Mouse (Mus musculus) heart, embryonic 13.5 days (tissue): Measurements from ENCODE around the gene Adgrb3. TPM values are rescaled to one million over a fixed set of nuclear protein-coding genes. Genes with fewer than 3 reads are reported as not detected.

Experiments
- ATAC-seq: fragments of 200-750 bp; cut with Nextera tagmentation; 2 replicates; pipeline ENCODE4 v1.8.0; 2017; ENCODE audit warnings: moderate TSS enrichment; ENCODE audit not compliant: insufficient number of reproducible peaks, low FRiP score, low TSS enrichment; ENCODE audit errors: extremely low read depth
- H3K27ac ChIP-seq: fragments of 300-500 bp; sonication (generic); replicated peaks from 2 replicates; pipeline ENCODE4 v1.5.1; 2015; ENCODE audit warnings: moderate library complexity, mild to moderate bottlenecking, inconsistent platforms
- H3K27me3 ChIP-seq: fragments of 300-500 bp; sonication (generic); replicated peaks from 2 replicates; pipeline ENCODE4 v1.6.1; 2015; ENCODE audit warnings: mild to moderate bottlenecking, inconsistent platforms
- H3K36me3 ChIP-seq: fragments of 300-500 bp; sonication (generic); 2 replicates; pipeline ENCODE4 v1.6.1; 2015; ENCODE audit warnings: mild to moderate bottlenecking, inconsistent platforms
- H3K4me1 ChIP-seq: fragments of 300-500 bp; sonication (generic); 2 replicates; pipeline ENCODE4 v1.6.1; 2015; ENCODE audit warnings: inconsistent platforms
- H3K4me2 ChIP-seq: fragments of 300-500 bp; sonication (generic); 2 replicates; pipeline ENCODE4 v1.6.1; 2015; ENCODE audit warnings: inconsistent platforms, mild to moderate bottlenecking, moderate library complexity
- H3K4me3 ChIP-seq: fragments of 300-500 bp; sonication (generic); 2 replicates; pipeline ENCODE4 v1.5.1; 2015; ENCODE audit warnings: moderate library complexity, mild to moderate bottlenecking, inconsistent platforms
- H3K9ac ChIP-seq: fragments of 300-500 bp; sonication (generic); 2 replicates; pipeline ENCODE4 v1.6.1; 2015; ENCODE audit warnings: inconsistent platforms, mild to moderate bottlenecking, moderate library complexity
- H3K9me3 ChIP-seq: fragments of 300-500 bp; sonication (generic); 2 replicates; pipeline ENCODE4 v1.6.1; 2016; ENCODE audit warnings: inconsistent platforms
- WGBS: fragments of 180-500 bp; shearing (Covaris S2); methylation state at CpG from one replicate; pipeline ENCODE4 v1.1.7; 2015; ENCODE audit warnings: mixed read lengths; 5-methylcytosine and 5-hydroxymethylcytosine counted together
- polyA plus RNA-seq: library from polyadenylated mRNA; unstranded; fragments of >200 nt; fragmentation: Nextera tagmentation; extraction: Ambion mirVana; gene quantifications from 2 replicates; pipeline ENCODE4 v1.2.1, GENCODE M21; 2015

Gene Adgrb3
- polyA plus RNA-seq, 1 experiment from 2014 or later: 0.21 TPM

DNA sequence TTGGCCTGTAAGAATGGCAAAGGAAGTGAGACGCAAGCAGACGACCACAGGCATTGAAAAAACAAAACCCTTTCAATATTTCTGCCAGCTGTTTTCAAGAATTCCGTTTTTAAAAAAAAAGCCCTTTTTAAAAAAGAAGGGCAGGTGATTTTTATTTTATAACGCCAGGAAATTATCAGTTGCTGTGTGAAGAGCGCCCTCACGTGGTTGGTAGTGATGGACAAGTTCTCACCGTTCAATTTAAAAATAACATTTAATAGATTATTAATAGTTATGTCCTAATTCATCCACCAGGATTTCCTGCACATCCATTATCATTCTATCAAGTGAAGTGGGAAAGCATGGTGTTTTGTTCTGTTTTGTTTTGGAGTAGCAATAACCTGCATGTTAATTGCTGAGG is 2.7 kb downstream of the Adgrb3 start:
- H3K9ac ChIP-seq: no peak overlapping the region
- no peaks in the 10 kb centered on the region for H3K9me3 ChIP-seq
- peaks cover 49% of the 10 kb centered on the region for H3K27me3 ChIP-seq
- H3K4me2 ChIP-seq: no peak overlapping the region
- ATAC-seq: no peak
- H3K27ac ChIP-seq: no peak overlapping the region
- H3K36me3 ChIP-seq: no peaks in the 10 kb centered on the region
- WGBS: 16% methylated on average over 7 of the region's 7 CpGs
- H3K4me1 ChIP-seq: 0 out of 2 replicates have a peak, but pooled peaks cover 9% of the 10 kb centered on the region
- no peak overlapping the region for H3K4me3 ChIP-seq

DNA sequence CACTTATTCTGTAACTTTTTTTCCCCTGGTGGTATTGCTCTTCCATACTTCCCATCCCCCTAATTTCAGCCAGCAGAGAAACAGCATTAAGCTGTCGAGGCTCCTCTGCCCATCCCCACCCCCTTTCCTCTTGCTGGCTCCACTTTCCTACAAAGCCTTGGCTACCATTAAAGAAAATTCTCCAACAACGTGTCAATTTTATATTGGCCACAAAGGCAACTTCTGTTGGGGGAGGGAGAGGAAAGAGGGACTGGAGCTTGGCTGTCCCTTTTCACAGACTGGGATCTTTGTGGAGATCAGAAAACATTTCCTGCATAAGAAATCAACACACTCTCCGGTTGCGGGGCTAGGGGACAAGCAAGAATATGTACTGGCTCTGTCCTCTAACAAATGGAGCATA is 4.9 kb downstream of the Adgrb3 start:
- Histone ChIP-seq H3K4me1 (0 out of 2 replicates have a peak, but pooled peaks cover 9% of the 10 kb centered on the region), H3K4me2 (no peak overlapping the region), H3K4me3 (no peak overlapping the region), H3K27ac (no peak overlapping the region), H3K27me3 (peaks cover 28% of the 10 kb centered on the region), H3K9ac (no peak overlapping the region), H3K36me3 (no peaks in the 10 kb centered on the region), H3K9me3 (no peaks in the 10 kb centered on the region)
- ATAC-seq: no peak
- WGBS: 35% methylated on average over 4 of the region's 4 CpGs

DNA sequence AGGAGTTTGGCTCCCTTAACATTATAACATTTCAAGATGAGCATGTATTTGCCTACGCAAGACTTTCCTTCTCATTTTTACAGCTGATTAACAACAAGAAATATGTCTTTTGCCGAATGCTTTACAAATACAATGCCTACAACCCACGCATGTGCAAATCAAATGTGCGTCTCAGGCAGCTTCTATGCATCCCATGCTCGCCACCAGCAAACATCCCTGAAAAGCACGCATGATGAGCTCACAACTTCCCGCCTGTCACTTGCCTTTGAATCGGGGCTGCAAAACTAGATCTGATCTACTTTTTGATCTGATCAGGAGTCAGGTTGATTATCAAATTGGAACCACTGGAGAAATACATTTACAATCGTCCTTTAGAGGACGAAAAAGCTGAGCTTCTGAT is 5.5 kb downstream of the Adgrb3 start:
- Histone ChIP-seq H3K9me3 (no peaks in the 10 kb centered on the region), H3K4me2 (no peak overlapping the region), H3K27ac (no peak overlapping the region), H3K4me3 (no peak overlapping the region), H3K36me3 (no peaks in the 10 kb centered on the region), H3K27me3 (peaks cover 21% of the 10 kb centered on the region), H3K4me1 (0 out of 2 replicates have a peak, but pooled peaks cover 3% of the 10 kb centered on the region), H3K9ac (no peak overlapping the region)
- WGBS: 73% methylated on average over 10 of the region's 10 CpGs
- no peak for ATAC-seq

DNA sequence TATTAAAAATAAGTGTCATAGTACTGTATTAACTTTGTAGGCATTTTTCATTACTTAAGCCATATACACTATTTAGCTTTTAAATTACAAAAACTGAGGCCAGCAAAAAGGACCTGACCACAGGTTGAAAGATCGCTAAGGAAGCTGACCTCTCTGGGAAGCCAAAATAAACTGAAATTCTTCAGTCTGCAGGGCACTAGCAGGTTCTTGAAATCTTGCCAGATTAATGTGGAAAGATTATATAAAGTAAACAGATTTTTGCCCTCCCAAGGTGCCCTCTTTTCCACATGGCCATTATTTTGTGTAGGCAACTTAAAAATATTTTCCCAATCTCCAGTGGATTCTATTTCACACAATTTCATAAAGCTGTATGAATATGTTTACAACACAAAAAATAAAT is 14.0 kb downstream of the Adgrb3 start:
- H3K9me3 ChIP-seq: no peaks in the 10 kb centered on the region
- H3K4me3 ChIP-seq: no peak overlapping the region
- no peak overlapping the region for H3K27ac ChIP-seq
- no peaks in the 10 kb centered on the region for H3K27me3 ChIP-seq
- H3K4me1 ChIP-seq: no peaks in the 10 kb centered on the region
- ATAC-seq: no peak
- no peak overlapping the region for H3K9ac ChIP-seq
- 61% methylated on average over 1 of the region's 1 CpGs for WGBS
- no peak overlapping the region for H3K4me2 ChIP-seq
- no peaks in the 10 kb centered on the region for H3K36me3 ChIP-seq

DNA sequence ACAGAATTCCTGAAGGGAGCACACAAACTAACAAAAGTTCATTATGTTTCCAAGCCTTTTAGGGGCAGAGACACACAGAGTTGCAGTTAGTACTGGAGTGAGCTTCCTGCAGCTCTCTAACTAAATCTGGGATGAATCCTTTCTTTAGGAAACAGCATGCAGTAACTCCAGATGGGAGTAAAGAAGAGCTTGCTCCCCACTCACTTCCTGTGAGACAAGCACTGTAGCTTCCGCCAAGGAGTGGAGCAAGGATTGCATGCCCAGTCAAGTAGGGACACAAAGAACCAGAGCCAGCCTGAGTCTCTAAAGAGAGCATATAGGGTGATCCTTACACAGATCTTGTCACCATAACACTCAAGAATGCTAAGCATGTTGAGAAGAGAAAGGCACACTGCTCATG is 50.7 kb downstream of the Adgrb3 start:
- 74% methylated on average over 1 of the region's 1 CpGs for WGBS
- Histone ChIP-seq H3K27me3 (no peaks in the 10 kb centered on the region), H3K4me1 (no peaks in the 10 kb centered on the region), H3K4me2 (no peak overlapping the region), H3K9ac (no peak overlapping the region), H3K4me3 (no peak overlapping the region), H3K27ac (no peak overlapping the region), H3K36me3 (no peaks in the 10 kb centered on the region), H3K9me3 (no peaks in the 10 kb centered on the region)
- no peak for ATAC-seq

DNA sequence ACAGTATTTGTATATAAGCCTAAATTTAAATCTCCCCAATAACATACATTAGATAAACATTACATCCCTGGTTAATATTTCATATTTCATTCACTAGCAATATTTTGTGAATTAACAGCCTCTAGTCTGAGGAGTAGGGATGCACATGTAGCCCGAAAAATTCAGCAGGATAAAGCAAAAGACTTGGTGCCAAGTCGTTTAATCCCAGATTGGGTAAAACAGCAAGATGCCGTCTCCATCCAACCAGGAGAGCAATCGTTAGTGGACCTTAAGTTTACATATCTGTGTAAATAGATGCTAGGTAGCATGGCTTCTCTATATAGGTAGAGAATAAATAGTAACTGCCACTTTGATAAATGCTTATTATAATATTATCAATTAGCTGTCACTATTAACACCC is 52.0 kb downstream of the Adgrb3 start:
- Histone ChIP-seq H3K4me3 (no peak overlapping the region), H3K27me3 (no peaks in the 10 kb centered on the region), H3K27ac (no peak overlapping the region), H3K36me3 (no peaks in the 10 kb centered on the region), H3K9ac (no peak overlapping the region), H3K9me3 (no peaks in the 10 kb centered on the region), H3K4me2 (no peak overlapping the region), H3K4me1 (no peaks in the 10 kb centered on the region)
- 81% methylated on average over 4 of the region's 4 CpGs for whole genome bisulfite sequencing
- no peak for ATAC-seq

DNA sequence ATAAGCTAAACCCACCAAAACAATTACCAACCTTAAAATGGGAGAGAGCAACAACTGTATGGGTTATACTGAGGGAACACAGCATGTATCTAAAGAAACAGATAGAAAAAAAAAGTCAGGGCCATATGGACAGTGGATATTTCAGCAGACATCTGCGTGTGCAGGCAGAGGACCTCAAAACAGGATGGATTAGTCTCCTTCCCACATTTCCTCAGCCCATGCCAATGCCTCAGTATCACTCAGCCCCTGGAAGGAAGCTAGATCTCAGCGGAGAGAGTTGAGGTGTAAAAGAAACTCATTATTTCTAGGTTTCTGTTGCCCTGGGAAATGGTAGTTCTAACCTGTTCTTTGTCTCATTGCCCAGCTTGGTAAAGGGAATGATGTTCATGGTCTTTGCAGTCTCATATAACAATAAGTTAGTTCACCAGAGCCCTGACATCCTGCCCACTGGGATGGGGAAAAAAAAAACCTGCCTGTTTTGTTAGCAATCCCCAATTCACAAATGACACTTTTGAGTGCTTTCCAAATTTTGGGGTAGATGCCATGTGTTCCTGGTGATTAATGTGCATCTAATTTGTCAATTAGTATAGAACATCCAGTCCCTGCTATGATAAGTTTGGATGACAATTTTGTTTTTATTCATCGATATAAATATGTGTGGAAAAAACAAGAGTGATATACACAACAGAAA is 53.9 kb downstream of the Adgrb3 start:
- Histone ChIP-seq H3K4me3 (no peak overlapping the region), H3K9ac (no peak overlapping the region), H3K9me3 (no peaks in the 10 kb centered on the region), H3K27me3 (no peaks in the 10 kb centered on the region), H3K36me3 (no peaks in the 10 kb centered on the region), H3K4me1 (no peaks in the 10 kb centered on the region), H3K27ac (no peak overlapping the region), H3K4me2 (no peak overlapping the region)
- ATAC-seq: no peak
- 65% methylated on average over 3 of the region's 3 CpGs for WGBS

DNA sequence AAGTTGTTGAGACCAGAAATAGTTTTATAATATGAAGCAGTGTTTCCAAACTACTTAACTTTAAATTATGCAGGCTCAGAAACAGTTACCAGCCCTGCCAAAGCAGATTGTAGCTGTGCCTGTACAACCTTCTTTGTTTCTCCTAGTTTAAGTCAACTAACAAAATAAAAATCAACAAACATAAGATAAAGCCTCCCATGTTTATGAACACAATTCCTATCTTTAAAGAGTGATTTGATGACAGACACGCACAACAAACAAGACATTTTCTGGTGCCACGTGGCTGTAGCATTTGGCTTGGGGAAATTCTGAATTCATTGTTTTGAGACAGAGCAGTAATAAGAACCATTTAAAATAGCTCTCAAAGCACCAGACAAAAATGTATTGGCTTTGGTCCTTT is 60.5 kb downstream of the Adgrb3 start:
- no peaks in the 10 kb centered on the region for H3K36me3 ChIP-seq
- ATAC-seq: no peak
- no peaks in the 10 kb centered on the region for H3K9me3 ChIP-seq
- H3K4me1 ChIP-seq: no peaks in the 10 kb centered on the region
- H3K27ac ChIP-seq: no peak overlapping the region
- 73% methylated on average over 2 of the region's 2 CpGs for WGBS
- H3K27me3 ChIP-seq: no peaks in the 10 kb centered on the region
- no peak overlapping the region for H3K9ac ChIP-seq
- H3K4me2 ChIP-seq: no peak overlapping the region
- no peak overlapping the region for H3K4me3 ChIP-seq

DNA sequence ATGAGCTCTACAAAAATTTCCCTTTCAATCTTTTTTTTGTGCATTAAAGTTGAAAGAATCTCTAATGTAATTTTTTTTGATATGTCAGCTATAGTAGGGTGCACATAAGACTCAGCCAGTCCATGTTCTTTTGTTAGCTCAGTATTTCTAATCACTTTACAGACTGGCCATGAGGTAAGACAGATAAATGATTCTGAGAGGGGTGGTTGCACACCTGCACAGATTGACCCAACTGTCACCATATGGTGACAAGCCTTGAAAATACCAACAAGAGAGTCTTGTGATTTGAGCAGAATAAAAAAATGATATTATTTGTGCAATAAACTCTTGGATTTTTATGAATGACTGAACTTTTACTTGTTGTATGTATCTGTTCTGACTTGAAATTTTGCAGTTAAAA is 74.2 kb downstream of the Adgrb3 start:
- Histone ChIP-seq H3K9ac (no peak overlapping the region), H3K4me2 (no peak overlapping the region), H3K27ac (no peak overlapping the region), H3K36me3 (no peaks in the 10 kb centered on the region), H3K4me1 (no peaks in the 10 kb centered on the region), H3K27me3 (no peaks in the 10 kb centered on the region), H3K4me3 (no peak overlapping the region), H3K9me3 (no peaks in the 10 kb centered on the region)
- no peak for ATAC-seq

DNA sequence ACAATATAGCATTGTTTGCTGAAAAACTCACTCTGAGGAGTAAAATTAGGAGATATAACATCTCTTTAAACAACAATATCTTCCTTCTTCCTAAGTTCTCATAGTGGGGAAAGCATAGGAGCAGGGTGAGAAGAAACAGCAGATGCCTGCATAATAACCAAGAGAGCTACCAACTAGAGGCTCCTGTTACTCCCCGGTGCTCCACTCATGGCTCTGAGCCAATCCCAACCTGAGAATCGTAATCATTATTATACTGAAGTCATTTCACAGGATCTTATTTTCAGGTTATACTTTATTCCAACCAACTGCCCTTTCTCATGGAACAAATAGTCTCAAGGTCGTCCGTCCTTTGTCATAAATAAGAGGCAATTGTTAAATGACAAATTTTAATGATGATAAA is 75.0 kb downstream of the Adgrb3 start:
- no peak for ATAC-seq
- H3K36me3 ChIP-seq: no peaks in the 10 kb centered on the region
- WGBS: 62% methylated on average over 4 of the region's 4 CpGs
- no peak overlapping the region for H3K4me3 ChIP-seq
- H3K4me1 ChIP-seq: no peaks in the 10 kb centered on the region
- no peak overlapping the region for H3K9ac ChIP-seq
- no peaks in the 10 kb centered on the region for H3K9me3 ChIP-seq
- no peak overlapping the region for H3K27ac ChIP-seq
- H3K4me2 ChIP-seq: no peak overlapping the region
- H3K27me3 ChIP-seq: no peaks in the 10 kb centered on the region

DNA sequence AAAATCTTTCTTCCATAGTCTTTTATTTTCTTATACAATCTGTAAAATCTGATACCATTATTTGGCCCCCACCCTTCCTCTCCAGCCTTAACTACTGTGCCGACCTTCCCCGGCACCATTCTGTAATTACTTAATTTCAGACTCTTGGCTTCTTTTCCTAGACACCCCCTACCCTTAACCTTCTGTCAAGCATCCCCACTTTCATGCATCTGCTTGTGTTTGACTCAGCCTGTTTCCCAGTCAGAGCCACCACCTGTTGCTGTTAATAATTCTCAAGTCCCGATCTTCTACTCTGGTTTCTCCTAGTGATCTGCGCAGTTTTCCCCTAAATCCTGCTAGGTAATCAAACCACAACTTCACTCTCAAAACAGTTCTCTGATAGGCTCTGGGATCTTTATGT is 83.9 kb downstream of the Adgrb3 start:
- Histone ChIP-seq H3K27me3 (no peaks in the 10 kb centered on the region), H3K27ac (no peak overlapping the region), H3K9ac (no peak overlapping the region), H3K4me3 (no peak overlapping the region), H3K36me3 (no peaks in the 10 kb centered on the region), H3K4me1 (no peaks in the 10 kb centered on the region), H3K4me2 (no peak overlapping the region), H3K9me3 (no peaks in the 10 kb centered on the region)
- ATAC-seq: no peak
- WGBS: 83% methylated on average over 4 of the region's 4 CpGs

DNA sequence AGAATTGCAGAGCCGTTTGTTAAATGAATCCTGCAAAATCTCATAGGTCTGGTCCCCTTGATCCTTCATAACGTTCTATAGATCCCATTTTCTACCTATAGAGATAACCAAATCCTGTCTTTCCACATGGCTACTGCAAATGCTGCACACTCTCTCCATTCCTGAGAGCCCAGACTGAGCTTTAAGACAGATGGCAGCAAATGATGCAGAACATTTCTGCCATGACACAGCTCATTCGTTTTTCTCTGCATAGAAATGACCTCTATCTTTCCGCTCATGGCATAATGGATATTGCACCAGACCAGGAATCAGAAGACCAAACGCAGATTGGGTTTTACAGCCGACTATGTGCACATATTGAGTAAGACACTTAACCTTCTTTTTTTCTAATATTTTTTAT is 84.8 kb downstream of the Adgrb3 start:
- no peak for ATAC-seq

More for the DNA sequence above, 84.8 kb downstream of the Adgrb3 start:
- Histone ChIP-seq H3K36me3 (no peaks in the 10 kb centered on the region), H3K27ac (no peak overlapping the region), H3K4me2 (no peak overlapping the region), H3K9me3 (no peaks in the 10 kb centered on the region), H3K9ac (no peak overlapping the region), H3K4me3 (no peak overlapping the region), H3K4me1 (no peaks in the 10 kb centered on the region), H3K27me3 (no peaks in the 10 kb centered on the region)
- 71% methylated on average over 6 of the region's 6 CpGs for WGBS
